Mouse (Mus musculus): ENCODE results near the gene Gm20489. TPM values are rescaled to one million over a fixed set of nuclear protein-coding genes. Genes with fewer than 3 reads are reported as not detected.

Gm20489 gene
- not detected in 2 replicates for polyA plus RNA-seq (2015; fragmentation: Nextera tagmentation; extraction: Ambion mirVana)

GRCm38 (mm10) chrX:101268755-101269124 lies at the start of gene Gm20489:
Gm20489 (minus strand) TSS chrX:101269023.
- 59% methylated on average over 3 of the region's 3 CpGs for WGBS
- ATAC-seq (ENCODE audit: borderline replicate concordance, extremely low read depth, low FRiP score, low TSS enrichment): no peak
- H3K27ac ChIP-seq: no peak within 1 kb of the TSS
- no peak within 1 kb of the TSS for H3K4me3 ChIP-seq
- peaks cover 5% of the 10 kb centered on the region; the same call in 1 of the 2 replicates for H3K27me3 ChIP-seq
- H3K4me2 ChIP-seq: peak within 1 kb of the TSS; percentile 13; the same call in 1 of the 2 replicates
- no peaks in the 10 kb centered on the region for H3K36me3 ChIP-seq
- no peaks in the 10 kb centered on the region for H3K4me1 ChIP-seq
- H3K9ac ChIP-seq: no peak within 1 kb of the TSS
- no peaks in the 10 kb centered on the region for H3K9me3 ChIP-seq

GRCm38 (mm10) chrX:101313625-101314359 lies 45.0 kb upstream of the Gm20489 start:
- WGBS: 55% methylated on average over 6 of the region's 6 CpGs
- Histone ChIP-seq H3K4me1 (no peaks in the 10 kb centered on the region), H3K27ac (no peak overlapping the region), H3K4me3 (no peak overlapping the region), H3K9me3 (no peaks in the 10 kb centered on the region), H3K27me3 (no peaks in the 10 kb centered on the region; the same call in 1 of the 2 replicates), H3K4me2 (no peak overlapping the region), H3K36me3 (no peaks in the 10 kb centered on the region), H3K9ac (no peak overlapping the region)
- no peak for ATAC-seq (ENCODE audit: borderline replicate concordance, extremely low read depth, low FRiP score, low TSS enrichment)

- H3K4me3 ChIP-seq: no peak overlapping the region
- no peaks in the 10 kb centered on the region for H3K27me3 ChIP-seq
- no peak overlapping the region for H3K27ac ChIP-seq
- no peaks in the 10 kb centered on the region for H3K9me3 ChIP-seq
- H3K36me3 ChIP-seq: no peaks in the 10 kb centered on the region
- ATAC-seq (ENCODE audit: borderline replicate concordance, extremely low read depth, low FRiP score, low TSS enrichment): no peak
- no peak overlapping the region for H3K9ac ChIP-seq
- H3K4me2 ChIP-seq: no peak overlapping the region
- 84% methylated on average over 5 of the region's 5 CpGs for WGBS
- H3K4me1 ChIP-seq: no peaks in the 10 kb centered on the region
Observed at GRCm38 (mm10) chrX:101309299-101309698, 40.5 kb upstream of the Gm20489 start.

GRCm38 (mm10) chrX:101304646-101305045 lies 35.8 kb upstream of the Gm20489 start:
- Histone ChIP-seq H3K36me3 (no peaks in the 10 kb centered on the region), H3K4me2 (no peak overlapping the region), H3K27ac (no peak overlapping the region), H3K27me3 (no peaks in the 10 kb centered on the region), H3K4me3 (no peak overlapping the region), H3K9me3 (no peaks in the 10 kb centered on the region), H3K9ac (no peak overlapping the region), H3K4me1 (no peaks in the 10 kb centered on the region)
- ATAC-seq (ENCODE audit: borderline replicate concordance, extremely low read depth, low FRiP score, low TSS enrichment): no peak
- WGBS: 50% methylated on average over 2 of the region's 2 CpGs

- Histone ChIP-seq H3K27me3 (no peaks in the 10 kb centered on the region), H3K4me2 (no peak overlapping the region), H3K36me3 (no peaks in the 10 kb centered on the region), H3K27ac (no peak overlapping the region), H3K4me1 (no peaks in the 10 kb centered on the region), H3K9ac (no peak overlapping the region), H3K9me3 (no peaks in the 10 kb centered on the region), H3K4me3 (no peak overlapping the region)
- WGBS: 73% methylated on average over 9 of the region's 9 CpGs
- no peak for ATAC-seq (ENCODE audit: borderline replicate concordance, extremely low read depth, low FRiP score, low TSS enrichment)
Observed at GRCm38 (mm10) chrX:101301654-101302053, 32.8 kb upstream of the Gm20489 start.

GRCm38 (mm10) chrX:101300427-101301030 lies 31.7 kb upstream of the Gm20489 start:
- H3K4me2 ChIP-seq: peak overlapping the region; percentile 57
- H3K9me3 ChIP-seq: no peaks in the 10 kb centered on the region
- H3K4me3 ChIP-seq: peak overlapping the region; percentile 38
- H3K9ac ChIP-seq: no peak overlapping the region
- no peaks in the 10 kb centered on the region for H3K4me1 ChIP-seq
- 0 out of 2 replicates have a peak, but pooled peaks have one; percentile 36 for ATAC-seq (ENCODE audit: borderline replicate concordance, extremely low read depth, low FRiP score, low TSS enrichment)
- no peak overlapping the region for H3K27ac ChIP-seq
- 37% methylated on average over 13 of the region's 13 CpGs for WGBS
- no peaks in the 10 kb centered on the region for H3K27me3 ChIP-seq
- H3K36me3 ChIP-seq: no peaks in the 10 kb centered on the region

GRCm38 (mm10) chrX:101299473-101300426 lies 30.9 kb upstream of the Gm20489 start:
- H3K27ac ChIP-seq: no peak overlapping the region
- no peaks in the 10 kb centered on the region for H3K9me3 ChIP-seq
- H3K4me3 ChIP-seq: peak overlapping the region; percentile 38
- no peaks in the 10 kb centered on the region for H3K36me3 ChIP-seq
- ATAC-seq (ENCODE audit: borderline replicate concordance, extremely low read depth, low FRiP score, low TSS enrichment): peak; percentile 57
- 0 out of 2 replicates have a peak overlapping the region, but pooled peaks have one; percentile 22 for H3K9ac ChIP-seq
- H3K4me1 ChIP-seq: no peaks in the 10 kb centered on the region
- H3K4me2 ChIP-seq: peak overlapping the region; percentile 57
- WGBS: 33% methylated on average over 12 of the region's 13 CpGs
- no peaks in the 10 kb centered on the region for H3K27me3 ChIP-seq

GRCm38 (mm10) chrX:101299055-101299454 lies 30.2 kb upstream of the Gm20489 start, which contains the start of gene Nlgn3:
Nlgn3 (plus strand) TSS chrX:101299168.
- 22% methylated on average over 17 of the region's 24 CpGs for WGBS
- H3K36me3 ChIP-seq: 0 out of 2 replicates have a peak, but pooled peaks cover 3% of the 10 kb centered on the region
- no peaks in the 10 kb centered on the region for H3K4me1 ChIP-seq
- ATAC-seq (ENCODE audit: borderline replicate concordance, extremely low read depth, low FRiP score, low TSS enrichment): peak; percentile 15; the same call in 1 of the 2 replicates
- H3K27ac ChIP-seq: no peak within 1 kb of the TSS
- peak within 1 kb of the TSS; percentile 57 for H3K4me2 ChIP-seq
- H3K9me3 ChIP-seq: no peaks in the 10 kb centered on the region
- H3K4me3 ChIP-seq: peak within 1 kb of the TSS; percentile 38
- H3K27me3 ChIP-seq: no peaks in the 10 kb centered on the region
- 0 out of 2 replicates have a peak within 1 kb of the TSS, but pooled peaks have one; percentile 22 for H3K9ac ChIP-seq

- Histone ChIP-seq H3K4me2 (no peak overlapping the region), H3K4me1 (no peaks in the 10 kb centered on the region), H3K27me3 (no peaks in the 10 kb centered on the region), H3K9ac (no peak overlapping the region), H3K27ac (no peak overlapping the region), H3K9me3 (no peaks in the 10 kb centered on the region), H3K4me3 (no peak overlapping the region), H3K36me3 (peaks cover 40% of the 10 kb centered on the region)
- 86% methylated on average over 10 of the region's 10 CpGs for WGBS
- no peak for ATAC-seq (ENCODE audit: borderline replicate concordance, extremely low read depth, low FRiP score, low TSS enrichment)
Observed at GRCm38 (mm10) chrX:101290111-101290510, 21.3 kb upstream of the Gm20489 start.

GRCm38 (mm10) chrX:101289037-101289436 lies 20.2 kb upstream of the Gm20489 start:
- Histone ChIP-seq H3K27me3 (no peaks in the 10 kb centered on the region), H3K9ac (no peak overlapping the region), H3K4me3 (no peak overlapping the region), H3K36me3 (peaks cover 36% of the 10 kb centered on the region), H3K9me3 (no peaks in the 10 kb centered on the region), H3K4me1 (no peaks in the 10 kb centered on the region), H3K4me2 (no peak overlapping the region), H3K27ac (no peak overlapping the region)
- 85% methylated on average over 7 of the region's 7 CpGs for WGBS
- ATAC-seq (ENCODE audit: borderline replicate concordance, extremely low read depth, low FRiP score, low TSS enrichment): no peak

- ATAC-seq (ENCODE audit: borderline replicate concordance, extremely low read depth, low FRiP score, low TSS enrichment): no peak
Observed at GRCm38 (mm10) chrX:101288432-101288831, 19.6 kb upstream of the Gm20489 start.

More at GRCm38 (mm10) chrX:101288432-101288831, 19.6 kb upstream of the Gm20489 start:
- no peak overlapping the region for H3K4me3 ChIP-seq
- H3K9ac ChIP-seq: no peak overlapping the region
- no peaks in the 10 kb centered on the region for H3K4me1 ChIP-seq
- H3K36me3 ChIP-seq: peaks cover 32% of the 10 kb centered on the region
- H3K27me3 ChIP-seq: no peaks in the 10 kb centered on the region
- WGBS: 88% methylated on average over 6 of the region's 6 CpGs
- H3K4me2 ChIP-seq: no peak overlapping the region
- H3K27ac ChIP-seq: no peak overlapping the region
- no peaks in the 10 kb centered on the region for H3K9me3 ChIP-seq

Data from lung, embryonic 15.5 days (tissue).